Mouse (Mus musculus): ENCODE measurements around the gene Fgf4.

Fgf4 gene

GRCm38 (mm10) chr7:144912897-144913296 lies 65.7 kb downstream of the Fgf4 start:
- no peak for DNase-seq (ENCODE audit: low spot score)

- DNase-seq (ENCODE audit: low spot score), result no peak
Observed at GRCm38 (mm10) chr7:144914296-144914947, 67.3 kb downstream of the Fgf4 start.

Data from urinary bladder, postnatal 10 days (tissue).